Mouse (Mus musculus): Measurements from ENCODE around the gene Nxph4. TPM values are rescaled to one million over a fixed set of nuclear protein-coding genes. Genes with fewer than 3 reads are reported as not detected.

The Nxph4 gene
- polyA plus RNA-seq, 1 experiment from 2014 or later, result not detected

DNA sequence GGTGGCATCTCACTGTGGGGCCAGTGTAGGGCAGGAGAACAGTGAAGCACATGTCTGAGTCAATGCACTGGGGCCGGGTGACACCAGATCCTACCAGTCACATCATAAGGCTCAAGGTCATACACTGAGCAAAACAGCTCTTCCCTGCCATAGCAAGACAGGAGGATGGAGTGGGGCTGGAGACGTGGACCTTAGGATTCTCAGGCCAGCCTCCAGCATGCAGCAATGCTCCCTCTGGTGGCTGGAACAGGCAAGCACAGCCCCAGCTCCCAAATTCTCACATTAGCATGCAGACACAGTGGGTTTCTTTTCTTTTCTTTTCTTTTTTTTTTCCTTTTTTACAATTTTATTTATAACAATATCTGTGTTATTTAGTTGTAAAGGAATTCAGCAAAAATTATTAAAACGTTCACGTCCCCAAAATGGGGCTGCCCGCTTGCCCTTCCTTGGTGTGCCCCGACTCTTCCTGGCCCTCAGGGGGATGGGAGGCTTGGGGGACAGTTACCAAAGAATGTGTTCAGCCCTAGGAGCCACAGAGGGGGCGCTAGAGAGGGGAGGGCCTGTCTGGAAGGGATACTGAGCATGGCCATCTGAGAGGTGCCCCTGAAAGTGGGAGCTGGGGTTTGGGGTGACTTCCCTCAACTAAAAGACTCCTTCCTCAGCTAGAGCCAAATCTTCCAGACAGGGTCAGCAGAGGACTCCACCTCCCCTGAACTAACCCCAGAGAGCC is 3.7 kb upstream of the Nxph4 start:
- H3K27me3 ChIP-seq (ENCODE audit: insufficient read depth, low read length), result peaks cover 36% of the 10 kb centered on the region
- peak; percentile 78 for DNase-seq
- no peak overlapping the region for H3K9ac ChIP-seq (replicated peaks)
- no peaks in the 10 kb centered on the region for H3K9me3 ChIP-seq (ENCODE audit: low read length)
- H3K36me3 ChIP-seq (replicated peaks; ENCODE audit: insufficient read depth, low read length), result peaks cover 28% of the 10 kb centered on the region
- no peak overlapping the region for H3K27ac ChIP-seq (ENCODE audit: low read depth)
- peaks cover 9% of the 10 kb centered on the region for H3K4me1 ChIP-seq (ENCODE audit: insufficient read depth)
- H3K4me3 ChIP-seq (ENCODE audit: low read depth, low read length), result no peak overlapping the region
- H3K4me2 ChIP-seq (ENCODE audit: low read depth, low read length), result no peak overlapping the region
- peak; percentile 35 for ATAC-seq
- peak; percentile 96 for TF ChIP-seq CTCF (IDR thresholded peaks at IDR 0.05; ENCODE audit: low read depth)
- TF ChIP-seq EP300 (IDR thresholded peaks at IDR 0.05; ENCODE audit: low read depth), result no peak
- WGBS (ENCODE audit: insufficient replicate concordance), result 31% methylated on average over 7 of the region's 7 CpGs

DNA sequence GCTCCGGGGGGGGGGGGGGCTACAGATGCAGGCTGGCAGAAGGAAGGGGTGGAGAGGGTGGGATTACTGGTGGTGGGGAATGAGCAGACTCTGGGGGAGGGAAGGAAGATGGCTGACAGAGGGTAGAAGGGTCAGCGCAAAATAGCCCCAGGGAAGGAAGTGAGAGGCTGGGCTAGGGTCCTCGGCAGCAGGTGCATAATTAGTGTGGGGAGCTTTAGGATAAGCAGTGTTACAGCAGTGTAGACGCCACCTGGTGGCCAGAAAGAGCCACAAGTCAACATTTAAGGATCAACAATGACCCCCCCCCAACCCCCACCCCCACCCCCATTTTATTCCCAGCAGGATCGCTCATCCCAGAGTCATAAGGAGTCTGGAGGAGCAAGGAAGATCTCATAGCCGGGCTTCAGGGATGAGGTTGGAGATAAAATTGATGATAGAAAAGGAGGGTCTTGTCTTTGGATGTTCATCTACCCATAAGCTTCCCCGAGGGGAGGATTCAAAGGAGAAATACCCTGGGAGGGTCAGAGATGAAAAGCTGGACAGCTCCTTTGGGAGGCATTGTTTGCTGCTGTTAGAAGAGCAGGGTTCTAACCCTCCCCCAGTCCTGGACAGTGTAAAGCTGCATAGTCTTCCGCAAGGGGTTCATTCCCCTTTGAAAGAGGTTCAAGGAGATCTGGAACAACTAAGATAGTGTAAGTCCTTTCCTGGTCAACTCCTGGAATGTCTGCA is 2.4 kb upstream of the Nxph4 start:
- Histone ChIP-seq H3K9ac (replicated peaks) (no peak overlapping the region), H3K9me3 (ENCODE audit: low read length) (no peaks in the 10 kb centered on the region), H3K4me2 (ENCODE audit: low read depth, low read length) (no peak overlapping the region), H3K36me3 (replicated peaks; ENCODE audit: insufficient read depth, low read length) (peaks cover 22% of the 10 kb centered on the region), H3K4me3 (ENCODE audit: low read depth, low read length) (no peak overlapping the region), H3K27me3 (ENCODE audit: insufficient read depth, low read length) (peaks cover 48% of the 10 kb centered on the region), H3K27ac (ENCODE audit: low read depth) (no peak overlapping the region), H3K4me1 (ENCODE audit: insufficient read depth) (peaks cover 9% of the 10 kb centered on the region)
- TF ChIP-seq EP300 (IDR thresholded peaks at IDR 0.05; ENCODE audit: low read depth) (no peak), CTCF (IDR thresholded peaks at IDR 0.05; ENCODE audit: low read depth) (peak; percentile 64)
- WGBS (ENCODE audit: insufficient replicate concordance), result 12% methylated on average over 8 of the region's 8 CpGs
- ATAC-seq, result no peak
- peak; percentile 58 for DNase-seq

GRCm38 (mm10) chr10:127534929-127535384 is 598 bp upstream of the Nxph4 start:
- TF ChIP-seq EP300 (IDR thresholded peaks at IDR 0.05; ENCODE audit: low read depth), result no peak
- no peak for TF ChIP-seq CTCF (IDR thresholded peaks at IDR 0.05; ENCODE audit: low read depth)
- no peaks in the 10 kb centered on the region for H3K9me3 ChIP-seq (ENCODE audit: low read length)
- peak overlapping the region; percentile 36; the same call in 1 of the 2 replicates for H3K4me3 ChIP-seq (ENCODE audit: low read depth, low read length)
- H3K9ac ChIP-seq (replicated peaks), result no peak overlapping the region
- no peak for DNase-seq
- peaks cover 9% of the 10 kb centered on the region for H3K4me1 ChIP-seq (ENCODE audit: insufficient read depth)
- no peak overlapping the region for H3K27ac ChIP-seq (ENCODE audit: low read depth)
- 2% methylated on average over 25 of the region's 30 CpGs for WGBS (ENCODE audit: insufficient replicate concordance)
- H3K4me2 ChIP-seq (ENCODE audit: low read depth, low read length), result peak overlapping the region; percentile 70
- peaks cover 66% of the 10 kb centered on the region for H3K27me3 ChIP-seq (ENCODE audit: insufficient read depth, low read length)
- 0 out of 2 replicates have a peak, but pooled peaks have one; percentile 20 for ATAC-seq
- H3K36me3 ChIP-seq (replicated peaks; ENCODE audit: insufficient read depth, low read length), result peaks cover 12% of the 10 kb centered on the region

DNA sequence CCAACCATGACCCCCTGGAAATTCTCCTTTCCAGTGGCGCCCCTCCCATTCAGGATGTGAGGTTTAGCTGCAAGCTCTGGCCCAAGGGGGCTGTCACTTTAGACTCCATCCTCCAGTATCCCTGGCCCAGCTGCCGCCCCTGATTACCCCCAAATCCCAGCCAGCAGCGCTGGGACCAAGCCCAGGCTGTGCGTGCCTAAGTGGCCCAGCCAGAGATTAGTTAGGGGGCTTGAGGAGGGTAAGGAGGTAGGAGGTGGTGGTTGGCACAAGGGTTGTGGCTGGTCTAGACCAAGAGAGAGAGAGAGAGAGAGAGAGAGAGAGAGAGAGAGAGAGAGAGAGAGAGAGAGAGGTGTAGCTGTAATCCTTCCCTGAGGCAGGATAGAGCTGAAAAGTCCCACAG is 2.8 kb downstream of the Nxph4 start:
- peaks cover 15% of the 10 kb centered on the region for H3K4me1 ChIP-seq (ENCODE audit: insufficient read depth)
- no peak overlapping the region for H3K27ac ChIP-seq (ENCODE audit: low read depth)
- DNase-seq, result no peak
- H3K4me3 ChIP-seq (ENCODE audit: low read depth, low read length), result no peak overlapping the region
- WGBS (ENCODE audit: insufficient replicate concordance), result 2% methylated on average over 4 of the region's 4 CpGs
- no peaks in the 10 kb centered on the region for H3K9me3 ChIP-seq (ENCODE audit: low read length)
- ATAC-seq, result no peak
- no peak overlapping the region for H3K9ac ChIP-seq (replicated peaks)
- no peaks in the 10 kb centered on the region for H3K36me3 ChIP-seq (replicated peaks; ENCODE audit: insufficient read depth, low read length)
- H3K27me3 ChIP-seq (ENCODE audit: insufficient read depth, low read length), result peaks cover 100% of the 10 kb centered on the region
- no peak overlapping the region for H3K4me2 ChIP-seq (ENCODE audit: low read depth, low read length)
- TF ChIP-seq CTCF (IDR thresholded peaks at IDR 0.05; ENCODE audit: low read depth), result no peak
- no peak for TF ChIP-seq EP300 (IDR thresholded peaks at IDR 0.05; ENCODE audit: low read depth)

DNA sequence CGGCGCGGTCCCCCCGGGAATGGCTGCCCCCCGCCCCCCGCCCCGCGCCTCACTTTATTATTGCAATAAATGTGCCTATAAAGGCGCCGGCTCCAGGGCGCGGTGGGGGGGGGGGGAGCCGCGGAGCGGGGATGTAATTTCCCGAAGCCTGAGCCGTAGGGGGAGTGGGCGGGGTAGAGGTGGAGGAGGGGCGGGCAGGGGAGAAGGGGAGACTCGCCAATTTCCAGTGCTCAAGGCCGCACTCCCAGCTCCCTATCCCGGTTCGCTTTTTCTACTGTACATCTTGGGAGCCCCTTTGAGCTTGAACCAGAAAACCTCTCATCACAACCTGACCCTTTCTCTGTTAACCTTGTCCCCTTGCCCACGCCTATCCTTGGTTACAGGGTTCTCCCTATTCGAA is 3.4 kb downstream of the Nxph4 start:
- Histone ChIP-seq H3K9ac (replicated peaks) (no peak overlapping the region), H3K4me3 (ENCODE audit: low read depth, low read length) (no peak overlapping the region), H3K4me2 (ENCODE audit: low read depth, low read length) (no peak overlapping the region), H3K27ac (ENCODE audit: low read depth) (no peak overlapping the region), H3K4me1 (ENCODE audit: insufficient read depth) (peaks cover 20% of the 10 kb centered on the region), H3K27me3 (ENCODE audit: insufficient read depth, low read length) (peaks cover 100% of the 10 kb centered on the region), H3K9me3 (ENCODE audit: low read length) (no peaks in the 10 kb centered on the region), H3K36me3 (replicated peaks; ENCODE audit: insufficient read depth, low read length) (no peaks in the 10 kb centered on the region)
- TF ChIP-seq EP300 (IDR thresholded peaks at IDR 0.05; ENCODE audit: low read depth), result no peak
- no peak for TF ChIP-seq CTCF (IDR thresholded peaks at IDR 0.05; ENCODE audit: low read depth)
- ATAC-seq (no peak), DNase-seq (no peak)
- WGBS (ENCODE audit: insufficient replicate concordance), result 2% methylated on average over 19 of the region's 25 CpGs

- H3K27ac ChIP-seq (ENCODE audit: low read depth), result no peak overlapping the region
- ATAC-seq, result no peak
- no peak overlapping the region for H3K4me3 ChIP-seq (ENCODE audit: low read depth, low read length)
- no peak for DNase-seq
- TF ChIP-seq EP300 (IDR thresholded peaks at IDR 0.05; ENCODE audit: low read depth) (no peak), CTCF (IDR thresholded peaks at IDR 0.05; ENCODE audit: low read depth) (no peak)
- no peaks in the 10 kb centered on the region for H3K9me3 ChIP-seq (ENCODE audit: low read length)
- no peak overlapping the region for H3K4me2 ChIP-seq (ENCODE audit: low read depth, low read length)
- H3K9ac ChIP-seq (replicated peaks), result no peak overlapping the region
- H3K27me3 ChIP-seq (ENCODE audit: insufficient read depth, low read length), result peaks cover 89% of the 10 kb centered on the region
- peaks cover 11% of the 10 kb centered on the region for H3K4me1 ChIP-seq (ENCODE audit: insufficient read depth)
- WGBS (ENCODE audit: insufficient replicate concordance), result 6% methylated on average over 17 of the region's 17 CpGs
- no peaks in the 10 kb centered on the region for H3K36me3 ChIP-seq (replicated peaks; ENCODE audit: insufficient read depth, low read length)
Observed at GRCm38 (mm10) chr10:127527481-127527880, 6.9 kb downstream of the Nxph4 start.
